Mouse (Mus musculus): ENCODE results near the gene Kcnip4.

Kcnip4 gene

GRCm38 (mm10) chr5:48544784-48545734, 979.6 kb downstream of the Kcnip4 start:
- no peak for DNase-seq

GRCm38 (mm10) chr5:48518035-48518434, 1006.7 kb downstream of the Kcnip4 start:
- no peak for DNase-seq

- no peak for DNase-seq
Observed at GRCm38 (mm10) chr5:48513354-48513753, 1011.4 kb downstream of the Kcnip4 start.

GRCm38 (mm10) chr5:48511357-48511756, 1013.4 kb downstream of the Kcnip4 start:
- no peak for DNase-seq

GRCm38 (mm10) chr5:48510241-48510640, 1014.5 kb downstream of the Kcnip4 start:
- DNase-seq = no peak

- no peak for DNase-seq
Observed at GRCm38 (mm10) chr5:48509194-48509930, 1015.3 kb downstream of the Kcnip4 start.

- DNase-seq = no peak
Observed at GRCm38 (mm10) chr5:48503094-48503493, 1021.6 kb downstream of the Kcnip4 start.

- DNase-seq = no peak
Observed at GRCm38 (mm10) chr5:48502442-48502841, 1022.3 kb downstream of the Kcnip4 start.

- no peak for DNase-seq
Observed at GRCm38 (mm10) chr5:48500204-48500603, 1024.5 kb downstream of the Kcnip4 start.

GRCm38 (mm10) chr5:48490864-48491477, 1033.7 kb downstream of the Kcnip4 start:
- DNase-seq = no peak

GRCm38 (mm10) chr5:48489549-48490288, 1035.0 kb downstream of the Kcnip4 start:
- DNase-seq = no peak

GRCm38 (mm10) chr5:48483112-48483511, 1041.6 kb downstream of the Kcnip4 start:
- no peak for DNase-seq

- DNase-seq = no peak
Observed at GRCm38 (mm10) chr5:48460221-48460620, 1064.5 kb downstream of the Kcnip4 start.

- DNase-seq = no peak
Observed at GRCm38 (mm10) chr5:48448888-48449287, 1075.8 kb downstream of the Kcnip4 start.

- DNase-seq = peak; percentile 35
Observed at GRCm38 (mm10) chr5:48430459-48430858, 1094.2 kb downstream of the Kcnip4 start.

- DNase-seq = no peak
Observed at GRCm38 (mm10) chr5:48421957-48422356, 1102.8 kb downstream of the Kcnip4 start.

GRCm38 (mm10) chr5:48419741-48420140, 1105.0 kb downstream of the Kcnip4 start:
- no peak for DNase-seq

GRCm38 (mm10) chr5:48412261-48412660, 1112.4 kb downstream of the Kcnip4 start:
- DNase-seq = no peak

- no peak for DNase-seq
Observed at GRCm38 (mm10) chr5:48411462-48411861, 1113.2 kb downstream of the Kcnip4 start.

GRCm38 (mm10) chr5:48410348-48410747, 1114.4 kb downstream of the Kcnip4 start:
- DNase-seq = no peak

GRCm38 (mm10) chr5:48408276-48408675, 1116.4 kb downstream of the Kcnip4 start:
- DNase-seq = no peak

- DNase-seq = no peak
Observed at GRCm38 (mm10) chr5:48402497-48402896, 1122.2 kb downstream of the Kcnip4 start.
